Mouse (Mus musculus) intestine, embryonic 16.5 days (tissue): Measurements from ENCODE around the gene Spop. TPM values are rescaled to one million over a fixed set of nuclear protein-coding genes. Genes with fewer than 3 reads are reported as not detected.

ENCODE experiments used
- ATAC-seq: fragments of 200-750 bp; cut with Nextera tagmentation; 2 replicates; pipeline ENCODE4 v1.8.0; 2017; ENCODE audit warnings: moderate TSS enrichment, moderate library complexity
- H3K27ac ChIP-seq: fragments of 300-500 bp; sonication (generic); 2 replicates; pipeline ENCODE4 v1.5.1; 2014; ENCODE audit warnings: mild to moderate bottlenecking, low read length
- H3K27me3 ChIP-seq: fragments of 300-500 bp; sonication (generic); replicated peaks from 2 replicates; pipeline ENCODE4 v1.6.1; 2014; ENCODE audit warnings: low read length, control low read depth, mixed read lengths; ENCODE audit not compliant: control insufficient read depth, insufficient read depth
- H3K36me3 ChIP-seq: fragments of 300-500 bp; sonication (generic); 2 replicates; pipeline ENCODE4 v1.6.1; 2014; ENCODE audit warnings: low read length, control low read depth; ENCODE audit not compliant: control insufficient read depth, insufficient read depth
- H3K4me1 ChIP-seq: fragments of 300-500 bp; sonication (generic); 2 replicates; pipeline ENCODE4 v1.6.1; 2014; ENCODE audit warnings: low read length, control low read depth, mixed read lengths; ENCODE audit not compliant: control insufficient read depth, insufficient read depth
- H3K4me2 ChIP-seq: fragments of 300-500 bp; sonication (generic); 2 replicates; pipeline ENCODE4 v1.6.1; 2014; ENCODE audit warnings: low read depth, low read length, control low read depth
- H3K4me3 ChIP-seq: fragments of 300-500 bp; sonication (generic); 2 replicates; pipeline ENCODE4 v1.5.1; 2014; ENCODE audit warnings: mild to moderate bottlenecking, low read length
- H3K9ac ChIP-seq: fragments of 300-500 bp; sonication (generic); 2 replicates; pipeline ENCODE4 v1.6.1; 2014; ENCODE audit warnings: low read depth, low read length
- H3K9me3 ChIP-seq: fragments of 300-500 bp; sonication (generic); 2 replicates; pipeline ENCODE4 v1.6.1; 2016; ENCODE audit warnings: low read length, control low read depth; ENCODE audit not compliant: control insufficient read depth
- WGBS: fragments of 180-500 bp; shearing (Covaris S2); extraction: QIAGEN DNeasy Blood & Tissue Kit; methylation state at CpG from one replicate; pipeline ENCODE4 v1.1.7; 2014; 5-methylcytosine and 5-hydroxymethylcytosine counted together
- polyA plus RNA-seq: library from polyadenylated mRNA; unstranded; fragments of >200 nt; fragmentation: Nextera tagmentation; extraction: Ambion mirVana; gene quantifications from 2 replicates; pipeline ENCODE4 v1.2.1, GENCODE M21; 2015

The Spop gene
- polyA plus RNA-seq, 1 experiment from 2014 or later, result 127 TPM

DNA sequence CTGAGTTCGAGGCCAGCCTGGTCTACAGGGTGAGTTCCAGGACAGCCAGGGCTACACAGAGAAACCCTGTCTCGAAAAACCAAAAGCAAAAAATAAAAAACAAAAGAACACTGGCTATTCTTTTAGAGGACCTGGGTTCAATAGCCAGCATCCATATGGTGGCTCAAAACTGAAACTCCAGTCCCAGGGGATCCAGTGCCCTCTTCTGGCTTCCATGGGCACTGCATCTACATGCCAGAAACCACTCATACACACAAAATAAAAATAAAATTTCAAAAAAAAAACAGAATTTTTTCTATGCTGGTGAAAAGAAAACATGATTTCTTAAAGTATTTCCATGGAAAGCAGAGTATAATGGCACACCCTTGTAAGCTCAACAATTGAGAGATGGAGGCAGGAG, 18.3 kb downstream of the Spop start:
- Histone ChIP-seq H3K4me3 (no peak overlapping the region), H3K36me3 (no peaks in the 10 kb centered on the region), H3K4me1 (peaks cover 4% of the 10 kb centered on the region; the same call in 1 of the 2 replicates), H3K27ac (no peak overlapping the region), H3K9ac (no peak overlapping the region), H3K4me2 (no peak overlapping the region), H3K9me3 (no peaks in the 10 kb centered on the region), H3K27me3 (no peaks in the 10 kb centered on the region)
- 84% methylated on average over 2 of the region's 2 CpGs for WGBS
- ATAC-seq, result no peak

DNA sequence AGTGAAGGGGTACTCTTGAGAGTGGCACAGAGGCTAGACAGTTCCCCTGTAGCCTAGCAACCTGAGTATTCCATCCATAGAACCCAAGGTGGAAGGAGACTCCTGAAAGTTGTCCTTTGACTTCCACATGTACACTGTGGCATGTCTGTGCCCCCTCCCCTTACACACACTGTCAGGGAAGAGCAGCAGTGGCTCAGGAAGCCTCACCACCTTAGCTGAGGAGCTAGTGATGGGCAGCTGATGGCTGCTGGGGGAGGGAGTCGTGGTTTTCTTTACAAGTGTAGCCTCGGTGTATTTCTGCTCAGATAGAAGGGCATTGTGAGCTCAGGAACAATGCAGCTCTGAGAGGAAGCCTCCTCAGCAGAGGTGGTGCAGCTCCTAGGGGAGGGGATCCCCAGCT, 31.5 kb downstream of the Spop start:
- ATAC-seq, result no peak
- Histone ChIP-seq H3K9ac (no peak overlapping the region), H3K9me3 (no peaks in the 10 kb centered on the region), H3K27me3 (no peaks in the 10 kb centered on the region), H3K4me3 (no peak overlapping the region), H3K27ac (no peak overlapping the region), H3K36me3 (no peaks in the 10 kb centered on the region), H3K4me1 (no peaks in the 10 kb centered on the region), H3K4me2 (no peak overlapping the region)
- 34% methylated on average over 2 of the region's 2 CpGs for WGBS

DNA sequence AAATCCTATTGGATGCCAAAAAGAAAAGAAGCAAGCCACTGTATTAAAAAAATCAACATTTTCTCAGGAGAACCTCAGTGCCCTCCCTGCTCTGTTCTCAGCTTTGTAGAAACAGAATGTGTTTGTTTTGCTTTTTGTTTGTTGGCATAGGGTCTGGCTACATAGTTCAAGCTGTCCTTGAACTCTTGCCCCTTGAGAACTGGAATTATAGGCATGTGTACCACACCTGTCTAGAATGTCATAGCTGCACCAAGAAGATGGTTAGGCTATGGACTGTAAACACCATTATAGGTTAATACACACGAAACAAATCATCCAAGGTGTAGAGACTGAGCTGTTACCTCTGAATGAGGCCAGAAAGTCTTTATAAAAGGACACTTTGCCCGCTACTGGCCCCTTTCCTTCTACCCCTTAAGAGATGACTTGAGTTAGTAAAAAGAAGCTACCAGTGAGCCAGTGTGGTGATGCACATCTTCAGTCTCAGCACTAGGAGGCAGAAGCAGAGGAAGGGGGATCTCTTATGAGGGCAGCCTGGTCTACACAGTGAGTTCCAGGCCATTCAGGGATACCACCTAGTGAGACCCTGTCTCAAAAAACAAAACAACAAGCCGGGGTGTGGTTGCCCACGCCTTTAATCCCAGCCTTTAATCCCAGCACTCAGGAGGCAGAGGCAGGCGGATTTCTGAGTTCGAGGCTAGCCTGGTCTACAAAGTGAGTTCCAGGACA, 32.9 kb downstream of the Spop start:
- ATAC-seq, result no peak

DNA sequence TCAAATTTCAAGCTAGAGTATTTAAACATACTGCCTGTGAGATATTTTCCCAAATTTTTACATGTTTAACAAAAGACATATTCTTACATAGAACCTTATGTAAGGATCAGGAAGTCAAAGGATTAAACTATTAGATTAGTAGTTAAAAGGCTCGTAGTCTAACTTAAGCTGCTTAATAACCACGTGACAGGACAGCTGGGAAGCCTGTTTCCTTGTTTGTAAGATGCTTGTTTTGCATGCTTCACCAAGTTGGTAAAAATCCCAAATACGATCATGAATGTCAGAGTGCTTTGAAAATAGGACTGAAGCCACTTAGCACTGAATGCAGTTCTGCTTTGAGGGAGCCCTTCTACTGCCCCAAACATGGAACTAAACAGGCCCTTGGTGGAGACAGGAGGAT, 34.5 kb downstream of the Spop start:
- no peak for ATAC-seq
- WGBS, result 75% methylated on average over 3 of the region's 3 CpGs
- no peaks in the 10 kb centered on the region for H3K9me3 ChIP-seq

More for the DNA sequence above, 32.9 kb downstream of the Spop start:
- no peaks in the 10 kb centered on the region for H3K27me3 ChIP-seq
- no peaks in the 10 kb centered on the region for H3K4me1 ChIP-seq
- no peak overlapping the region for H3K27ac ChIP-seq
- no peaks in the 10 kb centered on the region for H3K36me3 ChIP-seq
- H3K4me2 ChIP-seq, result no peak overlapping the region
- H3K9ac ChIP-seq, result no peak overlapping the region
- no peaks in the 10 kb centered on the region for H3K9me3 ChIP-seq
- WGBS, result 97% methylated on average over 6 of the region's 6 CpGs
- no peak overlapping the region for H3K4me3 ChIP-seq

DNA sequence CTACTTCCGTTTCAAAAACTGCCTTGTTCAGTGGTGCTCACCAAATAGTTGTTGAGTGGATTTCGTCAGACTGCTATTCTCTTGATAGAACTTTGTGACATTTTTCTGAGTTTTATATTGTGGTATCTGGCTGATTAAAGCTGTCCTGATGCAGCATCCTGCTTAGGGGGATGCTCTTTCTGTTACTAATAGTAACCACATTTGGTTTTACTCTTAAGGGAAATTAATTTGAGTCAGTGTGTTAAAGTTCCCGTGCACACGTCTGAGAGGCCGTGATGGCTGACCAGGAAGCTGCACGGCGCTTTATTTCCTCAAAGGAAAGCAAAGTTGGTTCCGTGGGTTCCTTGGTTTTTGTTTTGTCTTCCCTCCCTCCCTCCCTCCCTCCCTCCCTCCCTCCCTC, 41.5 kb downstream of the Spop start:
- WGBS, result 67% methylated on average over 8 of the region's 8 CpGs
- no peaks in the 10 kb centered on the region for H3K36me3 ChIP-seq
- H3K9me3 ChIP-seq, result no peaks in the 10 kb centered on the region
- no peak overlapping the region for H3K4me2 ChIP-seq
- ATAC-seq, result no peak
- H3K4me3 ChIP-seq, result no peak overlapping the region
- no peaks in the 10 kb centered on the region for H3K4me1 ChIP-seq
- no peak overlapping the region for H3K9ac ChIP-seq
- no peaks in the 10 kb centered on the region for H3K27me3 ChIP-seq
- H3K27ac ChIP-seq, result no peak overlapping the region

More for the DNA sequence above, 34.5 kb downstream of the Spop start:
- H3K27me3 ChIP-seq, result no peaks in the 10 kb centered on the region
- H3K4me3 ChIP-seq, result no peak overlapping the region
- H3K36me3 ChIP-seq, result no peaks in the 10 kb centered on the region
- H3K27ac ChIP-seq, result no peak overlapping the region
- H3K4me2 ChIP-seq, result no peak overlapping the region
- H3K9ac ChIP-seq, result no peak overlapping the region
- H3K4me1 ChIP-seq, result no peaks in the 10 kb centered on the region

DNA sequence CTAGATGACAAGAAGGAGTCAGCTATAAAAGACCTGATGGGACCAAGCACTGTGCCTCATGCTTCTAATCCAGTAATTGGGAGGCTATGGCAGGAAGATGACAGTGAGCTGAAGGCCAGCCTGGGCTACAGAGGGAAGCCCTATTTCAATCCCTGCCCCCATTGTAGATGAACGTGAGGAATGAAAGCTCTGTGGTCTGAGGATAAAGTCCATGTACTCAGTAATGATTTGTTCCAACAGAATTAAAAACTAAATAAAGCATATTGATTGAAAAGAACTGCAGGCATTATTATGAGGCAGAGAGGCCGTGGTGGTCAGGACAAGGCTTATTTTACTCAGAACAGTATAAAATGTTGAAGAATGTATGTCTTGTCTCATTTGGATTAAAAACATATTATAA, 47.0 kb downstream of the Spop start:
- H3K9ac ChIP-seq, result no peak overlapping the region
- H3K36me3 ChIP-seq, result no peaks in the 10 kb centered on the region

DNA sequence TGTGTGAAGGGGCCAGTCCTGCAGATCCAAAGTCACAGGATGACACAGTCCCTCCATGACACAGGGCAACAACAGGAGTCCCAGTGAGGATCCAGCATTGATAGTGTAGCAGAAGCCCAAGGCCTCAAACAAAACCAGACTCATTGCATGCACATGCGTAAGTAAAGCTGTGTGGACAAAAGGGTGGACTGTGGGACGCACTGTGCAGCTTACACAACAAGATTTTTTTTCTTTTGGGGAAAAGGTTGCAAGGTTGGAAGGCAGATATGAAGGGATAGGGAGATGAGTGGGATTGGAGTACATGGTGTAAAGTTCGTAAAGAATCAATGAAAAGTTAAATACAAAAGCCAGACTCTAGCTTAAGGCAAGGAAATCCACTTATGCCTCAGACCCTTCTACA, 48.3 kb downstream of the Spop start:
- no peak overlapping the region for H3K4me2 ChIP-seq
- H3K4me3 ChIP-seq, result no peak overlapping the region
- ATAC-seq, result no peak
- 91% methylated on average over 3 of the region's 3 CpGs for WGBS
- no peaks in the 10 kb centered on the region for H3K36me3 ChIP-seq
- H3K27ac ChIP-seq, result no peak overlapping the region
- no peaks in the 10 kb centered on the region for H3K9me3 ChIP-seq
- H3K27me3 ChIP-seq, result no peaks in the 10 kb centered on the region
- no peaks in the 10 kb centered on the region for H3K4me1 ChIP-seq
- no peak overlapping the region for H3K9ac ChIP-seq

More for the DNA sequence above, 47.0 kb downstream of the Spop start:
- Histone ChIP-seq H3K4me1 (no peaks in the 10 kb centered on the region), H3K27ac (no peak overlapping the region), H3K4me2 (no peak overlapping the region), H3K27me3 (no peaks in the 10 kb centered on the region), H3K9me3 (no peaks in the 10 kb centered on the region), H3K4me3 (no peak overlapping the region)
- ATAC-seq, result no peak
- WGBS, result 72% methylated on average over 2 of the region's 2 CpGs

DNA sequence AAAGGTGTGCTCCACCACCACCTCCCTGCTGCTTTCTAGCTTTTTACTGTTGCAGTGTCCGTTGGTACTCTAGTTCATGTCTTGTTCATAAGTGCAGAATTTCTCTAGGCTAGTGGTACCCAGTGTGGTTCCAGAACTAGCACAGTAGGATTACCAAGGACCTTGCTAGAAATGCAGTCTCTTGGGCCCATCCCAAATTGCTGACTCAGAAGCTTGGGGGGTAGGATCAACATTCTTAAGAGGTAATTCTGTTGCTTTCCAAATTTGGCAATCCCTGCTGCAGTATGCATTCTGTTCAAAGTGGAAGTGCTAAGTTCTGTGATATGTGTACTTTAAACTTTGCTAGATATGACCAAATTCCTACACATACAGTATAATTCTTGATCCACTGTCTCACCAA, 53.9 kb downstream of the Spop start:
- no peak for ATAC-seq
- no peaks in the 10 kb centered on the region for H3K27me3 ChIP-seq
- H3K36me3 ChIP-seq, result no peaks in the 10 kb centered on the region
- no peak overlapping the region for H3K4me3 ChIP-seq
- WGBS, result 81% methylated on average over 1 of the region's 1 CpGs
- H3K9me3 ChIP-seq, result no peaks in the 10 kb centered on the region
- H3K27ac ChIP-seq, result no peak overlapping the region
- no peaks in the 10 kb centered on the region for H3K4me1 ChIP-seq
- H3K9ac ChIP-seq, result no peak overlapping the region
- no peak overlapping the region for H3K4me2 ChIP-seq

DNA sequence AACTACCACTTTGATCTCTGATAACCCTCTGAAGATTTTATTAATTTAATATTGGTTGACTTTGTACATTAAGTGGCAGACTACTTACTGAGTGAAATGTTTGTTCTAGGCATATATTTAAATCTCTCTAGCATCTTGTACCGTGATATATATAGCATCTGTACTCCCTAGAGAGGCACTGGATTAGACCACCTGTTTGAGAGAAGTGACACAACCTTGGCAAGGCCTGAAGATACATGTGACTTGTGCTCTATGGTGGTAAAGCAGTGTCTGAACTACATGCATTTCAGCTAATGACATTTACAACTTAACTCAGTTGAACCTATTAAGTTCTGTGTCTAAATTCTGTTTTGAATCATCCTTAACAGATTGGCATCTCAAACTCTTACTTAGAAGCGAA, 59.1 kb downstream of the Spop start:
- H3K4me2 ChIP-seq, result no peak overlapping the region
- no peak for ATAC-seq
- no peaks in the 10 kb centered on the region for H3K36me3 ChIP-seq
- WGBS, result 83% methylated on average over 2 of the region's 2 CpGs
- no peak overlapping the region for H3K9ac ChIP-seq
- no peaks in the 10 kb centered on the region for H3K27me3 ChIP-seq
- no peaks in the 10 kb centered on the region for H3K4me1 ChIP-seq
- no peak overlapping the region for H3K4me3 ChIP-seq
- no peak overlapping the region for H3K27ac ChIP-seq
- H3K9me3 ChIP-seq, result no peaks in the 10 kb centered on the region

DNA sequence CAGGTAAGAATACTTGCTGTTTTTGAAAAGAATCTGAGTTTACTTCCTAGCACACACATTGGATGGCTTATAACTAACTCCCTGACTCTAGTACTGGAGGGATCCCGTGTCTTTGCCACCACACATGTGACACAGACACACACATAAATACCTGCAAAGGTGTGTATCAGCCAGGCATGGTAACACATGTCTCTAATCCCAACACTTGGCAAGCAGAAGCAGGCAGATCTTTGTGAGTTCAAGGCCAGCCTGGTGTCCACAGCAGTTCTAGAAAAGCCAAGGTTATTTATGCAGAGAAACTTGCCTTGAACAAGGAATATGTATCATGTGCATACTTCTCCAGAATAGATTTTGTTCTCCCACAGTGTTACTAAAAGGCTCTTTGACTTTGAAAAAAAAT, 59.6 kb downstream of the Spop start:
- Histone ChIP-seq H3K27me3 (no peaks in the 10 kb centered on the region), H3K4me2 (no peak overlapping the region), H3K4me1 (no peaks in the 10 kb centered on the region), H3K9ac (no peak overlapping the region), H3K9me3 (no peaks in the 10 kb centered on the region), H3K36me3 (no peaks in the 10 kb centered on the region), H3K4me3 (no peak overlapping the region), H3K27ac (no peak overlapping the region)
- WGBS, result 89% methylated on average over 1 of the region's 1 CpGs
- no peak for ATAC-seq
